Mouse (Mus musculus): ENCODE data around the gene Olfr923. TPM values are rescaled to one million over a fixed set of nuclear protein-coding genes. Genes with fewer than 3 reads are reported as not detected.
"Not testable (repeated sequence)": the region's sequence is repeated elsewhere in the genome, so short reads cannot be mapped to it uniquely, and the experiment has no call there.

Gene Olfr923
- total RNA-seq (2014; fragmentation: Nextera tagmentation) = not detected in 2 replicates
- total RNA-seq (2017) = not detected in 2 replicates

GRCm38 (mm10) chr9:38826245-38826644, at the start of gene Olfr923:
Gene Olfr923 (plus strand): TSS chr9:38826545.
- ATAC-seq (replicated peaks; ENCODE audit: low FRiP score, low TSS enrichment, poor library complexity, severe bottlenecking) = no peak

- ATAC-seq (replicated peaks; ENCODE audit: low FRiP score, low TSS enrichment, poor library complexity, severe bottlenecking) = no peak
Observed at GRCm38 (mm10) chr9:38792689-38793088, 33.7 kb upstream of the Olfr923 start.

DNA sequence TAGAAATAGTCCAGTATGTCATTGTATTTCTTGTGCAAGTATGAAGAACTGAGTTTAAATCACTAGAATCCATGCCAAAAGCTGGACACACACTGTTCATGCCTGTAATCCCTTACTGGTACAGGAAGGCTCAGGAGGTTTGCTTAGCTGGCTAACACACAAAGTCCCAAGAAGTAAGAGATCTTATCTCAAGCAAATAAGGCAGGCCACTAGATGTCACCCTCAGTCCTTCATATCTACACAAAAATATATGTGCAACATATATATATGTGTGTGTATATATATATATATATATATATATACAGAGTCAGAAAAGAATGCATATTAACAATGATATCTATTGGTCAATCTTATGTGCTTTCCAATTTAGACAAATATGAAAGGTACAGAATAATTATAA, 20.6 kb upstream of the Olfr923 start:
- no peak for ATAC-seq (replicated peaks; ENCODE audit: low FRiP score, low TSS enrichment, poor library complexity, severe bottlenecking)

DNA sequence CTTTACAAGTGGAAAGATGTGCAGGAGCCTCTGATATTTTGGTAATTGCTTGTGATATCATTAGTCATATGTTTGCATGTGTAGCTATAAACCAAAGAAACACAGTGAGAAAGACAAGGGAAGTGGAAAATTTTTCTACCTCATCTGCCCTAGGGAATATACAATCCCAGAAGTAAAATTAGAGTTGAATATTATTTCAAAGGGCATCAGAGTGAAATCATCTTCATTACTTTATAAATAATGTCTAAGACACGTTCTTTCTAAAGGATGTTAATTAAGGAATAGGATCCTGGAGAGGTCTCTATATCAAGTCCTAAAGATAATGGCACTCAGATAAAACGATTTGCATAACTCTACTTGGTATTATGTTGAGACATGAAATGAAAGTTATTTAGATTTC, 12.0 kb upstream of the Olfr923 start, which contains the start of gene Olfr922:
Olfr922 (plus strand) TSS at position 301 of the 400 bp plus-strand sequence.
- no peak for ATAC-seq (replicated peaks; ENCODE audit: low FRiP score, low TSS enrichment, poor library complexity, severe bottlenecking)

DNA sequence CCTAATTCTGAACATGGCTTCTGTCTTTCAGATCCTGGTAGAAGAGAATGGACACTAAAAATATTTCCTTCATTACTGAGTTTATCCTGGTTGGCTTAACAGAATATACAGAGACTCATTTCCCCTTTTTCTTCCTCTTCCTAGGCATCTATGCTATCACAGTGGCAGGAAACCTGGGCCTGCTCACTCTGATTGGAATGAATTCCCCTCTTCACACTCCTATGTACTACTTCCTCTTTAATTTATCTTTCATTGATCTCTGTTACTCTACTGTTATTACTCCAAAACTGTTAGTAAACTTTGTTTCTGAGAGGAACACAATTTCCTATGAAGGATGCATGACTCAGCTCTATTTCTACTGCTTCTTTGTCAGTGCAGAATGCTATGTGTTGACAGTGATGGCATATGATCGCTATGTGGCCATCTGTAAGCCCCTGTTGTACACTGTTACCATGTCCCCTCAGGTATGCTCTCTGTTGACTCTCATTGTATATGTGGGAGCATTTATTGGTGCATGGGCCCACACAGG, 10.8 kb upstream of the Olfr923 start:
- ATAC-seq (replicated peaks; ENCODE audit: low FRiP score, low TSS enrichment, poor library complexity, severe bottlenecking) = no peak

DNA sequence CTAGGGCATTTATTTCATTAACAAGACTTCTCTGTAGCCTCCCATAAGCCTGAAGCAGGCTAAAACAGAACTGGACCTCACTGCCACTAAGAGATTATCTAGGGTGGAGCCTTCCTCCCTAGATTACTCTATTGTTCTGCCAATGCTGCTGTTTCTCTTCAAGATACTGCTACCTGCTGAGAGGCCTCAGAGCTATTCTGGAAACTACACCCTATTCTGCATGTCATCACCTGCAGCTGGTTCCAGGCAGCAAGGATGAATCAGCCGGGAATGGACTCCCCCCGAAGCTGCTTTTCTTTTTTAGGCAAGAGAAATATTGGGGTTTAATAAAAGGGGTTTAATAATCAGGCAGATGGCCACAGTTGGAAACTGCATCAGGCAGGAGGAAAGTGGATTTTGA, 6.7 kb downstream of the Olfr923 start:
- ATAC-seq (replicated peaks; ENCODE audit: low FRiP score, low TSS enrichment, poor library complexity, severe bottlenecking) = no peak

- no peak for ATAC-seq (replicated peaks; ENCODE audit: low FRiP score, low TSS enrichment, poor library complexity, severe bottlenecking)
Observed at GRCm38 (mm10) chr9:38844149-38844548, 17.8 kb downstream of the Olfr923 start, which contains the start of gene Olfr924. Gene Olfr924 (plus strand): TSS chr9:38844449.

DNA sequence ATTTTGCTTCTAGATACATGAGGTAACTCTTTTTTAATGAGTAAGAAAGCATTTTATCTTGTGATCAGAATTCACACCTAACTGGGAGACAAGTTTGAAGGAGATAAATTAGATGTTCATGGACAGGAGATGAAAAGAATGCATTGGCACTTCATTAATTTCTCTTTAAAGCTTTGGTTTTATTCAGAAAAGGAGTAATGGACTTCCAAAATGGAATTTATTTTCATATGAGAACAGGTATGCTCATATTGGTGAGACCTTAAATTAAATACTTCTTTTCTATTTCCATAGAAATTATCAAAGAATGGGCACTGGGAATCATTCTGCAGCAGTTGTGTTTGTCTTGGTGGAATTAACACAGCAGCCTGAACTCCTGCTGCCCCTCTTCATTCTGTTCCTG, 28.4 kb downstream of the Olfr923 start, which contains the start of gene Olfr26:
Olfr26 (plus strand) TSS at position 301 of the 400 bp plus-strand sequence.
- no peak for ATAC-seq (replicated peaks; ENCODE audit: low FRiP score, low TSS enrichment, poor library complexity, severe bottlenecking)

GRCm38 (mm10) chr9:38874880-38875279, 48.5 kb downstream of the Olfr923 start:
- not testable (repeated sequence) for ATAC-seq (replicated peaks; ENCODE audit: low FRiP score, low TSS enrichment, poor library complexity, severe bottlenecking)

DNA sequence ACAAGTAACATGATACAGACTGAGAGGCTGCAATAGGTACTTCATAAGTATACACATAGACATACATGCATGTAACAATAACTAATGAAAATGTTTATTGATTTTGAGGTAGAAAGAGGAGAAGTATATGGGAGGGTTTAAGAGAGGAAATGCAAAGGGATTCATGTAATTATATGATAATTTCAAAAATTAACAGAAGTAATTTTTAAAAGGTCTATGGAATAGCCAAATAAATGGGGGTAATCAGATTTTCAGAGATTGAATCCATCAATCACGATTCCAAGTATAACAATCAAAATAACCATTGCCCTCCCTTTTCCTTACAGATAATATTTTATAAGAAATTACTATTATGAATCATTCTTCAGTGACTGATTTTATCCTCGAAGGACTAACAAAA, 50.5 kb downstream of the Olfr923 start, which contains the start of gene Olfr926:
Olfr926 (plus strand) TSS at position 301 of the 400 bp plus-strand sequence.
- no peak for ATAC-seq (replicated peaks; ENCODE audit: low FRiP score, low TSS enrichment, poor library complexity, severe bottlenecking)

Other genes with a start within 250 kb of the Olfr923 start
- gene Olfr912, start 246.4 kb upstream of the Olfr923 start, total RNA-seq (2014; fragmentation: Nextera tagmentation) = not detected in 2 replicates
- not detected in 2 replicates for gene Olfr912, start 246.4 kb upstream of the Olfr923 start, total RNA-seq (2017)
- gene Olfr913, start 233.8 kb upstream of the Olfr923 start, total RNA-seq (2014; fragmentation: Nextera tagmentation) = not detected in 2 replicates
- gene Olfr913, start 233.8 kb upstream of the Olfr923 start, total RNA-seq (2017) = not detected in 2 replicates
- gene Olfr914, start 221.4 kb upstream of the Olfr923 start, total RNA-seq (2014; fragmentation: Nextera tagmentation) = not detected in 2 replicates
- not detected in 2 replicates for gene Olfr914, start 221.4 kb upstream of the Olfr923 start, total RNA-seq (2017)
- gene Olfr916, start 166.7 kb upstream of the Olfr923 start, total RNA-seq (2014; fragmentation: Nextera tagmentation) = not detected in 2 replicates
- not detected in 2 replicates for gene Olfr916, start 166.7 kb upstream of the Olfr923 start, total RNA-seq (2017)
- not detected in 2 replicates for gene Olfr917, start 160.7 kb upstream of the Olfr923 start, total RNA-seq (2014; fragmentation: Nextera tagmentation)
- gene Olfr917, start 160.7 kb upstream of the Olfr923 start, total RNA-seq (2017) = not detected in 2 replicates
- gene Olfr918, start 151.9 kb upstream of the Olfr923 start, total RNA-seq (2014; fragmentation: Nextera tagmentation) = not detected in 2 replicates
- not detected in 2 replicates for gene Olfr918, start 151.9 kb upstream of the Olfr923 start, total RNA-seq (2017)
- not detected in 2 replicates for gene Olfr919, start 122.9 kb upstream of the Olfr923 start, total RNA-seq (2014; fragmentation: Nextera tagmentation)
- gene Olfr919, start 122.9 kb upstream of the Olfr923 start, total RNA-seq (2017) = not detected in 2 replicates
- gene Vwa5a, start 108.3 kb upstream of the Olfr923 start, total RNA-seq (2014; fragmentation: Nextera tagmentation) = 12.3 and 16.2 TPM in 2 replicates
- gene Vwa5a, start 108.3 kb upstream of the Olfr923 start, total RNA-seq (2017) = 19.6 and 21.5 TPM in 2 replicates
- gene Olfr920, start 74.2 kb upstream of the Olfr923 start, total RNA-seq (2014; fragmentation: Nextera tagmentation) = 0.15 TPM in 1 of 2 replicates, not detected in the other
- 0.19 and 0.33 TPM in 2 replicates for gene Olfr920, start 74.2 kb upstream of the Olfr923 start, total RNA-seq (2017)
- not detected in 2 replicates for gene Olfr921, start 53.5 kb upstream of the Olfr923 start, total RNA-seq (2014; fragmentation: Nextera tagmentation)
- not detected in 2 replicates for gene Olfr921, start 53.5 kb upstream of the Olfr923 start, total RNA-seq (2017)
- gene Olfr922, start 11.9 kb upstream of the Olfr923 start, total RNA-seq (2014; fragmentation: Nextera tagmentation) = not detected in 2 replicates
- gene Olfr922, start 11.9 kb upstream of the Olfr923 start, total RNA-seq (2017) = not detected in 2 replicates
- gene Olfr924, start 17.9 kb downstream of the Olfr923 start, total RNA-seq (2014; fragmentation: Nextera tagmentation) = not detected in 2 replicates
- not detected in 2 replicates for gene Olfr924, start 17.9 kb downstream of the Olfr923 start, total RNA-seq (2017)
- not detected in 2 replicates for gene Olfr26, start 28.5 kb downstream of the Olfr923 start, total RNA-seq (2014; fragmentation: Nextera tagmentation)
- gene Olfr26, start 28.5 kb downstream of the Olfr923 start, total RNA-seq (2017) = not detected in 2 replicates
- not detected in 2 replicates for gene Olfr926, start 50.6 kb downstream of the Olfr923 start, total RNA-seq (2014; fragmentation: Nextera tagmentation)
- not detected in 2 replicates for gene Olfr926, start 50.6 kb downstream of the Olfr923 start, total RNA-seq (2017)
- not detected in 2 replicates for gene Olfr930, start 103.3 kb downstream of the Olfr923 start, total RNA-seq (2014; fragmentation: Nextera tagmentation)
- gene Olfr930, start 103.3 kb downstream of the Olfr923 start, total RNA-seq (2017) = not detected in 2 replicates
- not detected in 2 replicates for gene Olfr933, start 145.8 kb downstream of the Olfr923 start, total RNA-seq (2014; fragmentation: Nextera tagmentation)
- not detected in 2 replicates for gene Olfr933, start 145.8 kb downstream of the Olfr923 start, total RNA-seq (2017)
- not detected in 2 replicates for gene Olfr934, start 161.8 kb downstream of the Olfr923 start, total RNA-seq (2014; fragmentation: Nextera tagmentation)
- not detected in 2 replicates for gene Olfr934, start 161.8 kb downstream of the Olfr923 start, total RNA-seq (2017)
- not detected in 2 replicates for gene Olfr935, start 173.1 kb downstream of the Olfr923 start, total RNA-seq (2014; fragmentation: Nextera tagmentation)
- not detected in 2 replicates for gene Olfr935, start 173.1 kb downstream of the Olfr923 start, total RNA-seq (2017)
- gene Olfr146, start 196.8 kb downstream of the Olfr923 start, total RNA-seq (2014; fragmentation: Nextera tagmentation) = not detected in 2 replicates
- gene Olfr146, start 196.8 kb downstream of the Olfr923 start, total RNA-seq (2017) = not detected in 2 replicates
- gene Olfr937, start 238.4 kb downstream of the Olfr923 start, total RNA-seq (2014; fragmentation: Nextera tagmentation) = not detected in 2 replicates
- not detected in 2 replicates for gene Olfr937, start 238.4 kb downstream of the Olfr923 start, total RNA-seq (2017)

Data from megakaryocyte-erythroid progenitor cell, adult 5-6 weeks (primary cell).